Mouse (Mus musculus) forebrain, embryonic 12.5 days (tissue): ENCODE data around the gene Acot7. TPM values are rescaled to one million over a fixed set of nuclear protein-coding genes. Genes with fewer than 3 reads are reported as not detected.

ENCODE experiments used
- ATAC-seq: fragments of 200-750 bp; cut with Nextera tagmentation; 2 replicates; pipeline ENCODE4 v1.8.0; 2017; ENCODE audit warnings: moderate TSS enrichment; ENCODE audit not compliant: low FRiP score
- H3K27ac ChIP-seq: fragments of 300-500 bp; sonication (generic); 2 replicates; pipeline ENCODE4 v1.5.1; 2016; ENCODE audit warnings: mild to moderate bottlenecking
- H3K27me3 ChIP-seq: fragments of 300-500 bp; sonication (generic); 2 replicates; pipeline ENCODE4 v1.6.1; 2016; ENCODE audit warnings: mild to moderate bottlenecking
- H3K36me3 ChIP-seq: fragments of 300-500 bp; sonication (generic); replicated peaks from 2 replicates; pipeline ENCODE4 v1.6.1; 2016; ENCODE audit warnings: mild to moderate bottlenecking
- H3K4me1 ChIP-seq: fragments of 300-500 bp; sonication (generic); 2 replicates; pipeline ENCODE4 v1.6.1; 2016
- H3K4me2 ChIP-seq: fragments of 300-500 bp; sonication (generic); 2 replicates; pipeline ENCODE4 v1.6.1; 2016; ENCODE audit warnings: mild to moderate bottlenecking, moderate library complexity
- H3K4me3 ChIP-seq: fragments of 300-500 bp; sonication (generic); replicated peaks from 2 replicates; pipeline ENCODE4 v1.5.1; 2016; ENCODE audit warnings: mild to moderate bottlenecking
- H3K9ac ChIP-seq: fragments of 300-500 bp; sonication (generic); 2 replicates; pipeline ENCODE4 v1.6.1; 2016; ENCODE audit warnings: mild to moderate bottlenecking
- H3K9me3 ChIP-seq: fragments of 300-500 bp; sonication (generic); 2 replicates; pipeline ENCODE4 v1.6.1; 2016
- WGBS: fragments of 180-500 bp; shearing (Covaris S2); methylation state at CpG from one replicate; pipeline ENCODE4 v1.1.7; 2016; 5-methylcytosine and 5-hydroxymethylcytosine counted together
- polyA plus RNA-seq: library from polyadenylated mRNA; unstranded; fragments of >200 nt; fragmentation: Nextera tagmentation; extraction: Ambion mirVana; gene quantifications from 2 replicates; pipeline ENCODE4 v1.2.1, GENCODE M21; 2016

Gene Acot7
- polyA plus RNA-seq, 1 experiment from 2014 or later: 85.9 TPM

DNA sequence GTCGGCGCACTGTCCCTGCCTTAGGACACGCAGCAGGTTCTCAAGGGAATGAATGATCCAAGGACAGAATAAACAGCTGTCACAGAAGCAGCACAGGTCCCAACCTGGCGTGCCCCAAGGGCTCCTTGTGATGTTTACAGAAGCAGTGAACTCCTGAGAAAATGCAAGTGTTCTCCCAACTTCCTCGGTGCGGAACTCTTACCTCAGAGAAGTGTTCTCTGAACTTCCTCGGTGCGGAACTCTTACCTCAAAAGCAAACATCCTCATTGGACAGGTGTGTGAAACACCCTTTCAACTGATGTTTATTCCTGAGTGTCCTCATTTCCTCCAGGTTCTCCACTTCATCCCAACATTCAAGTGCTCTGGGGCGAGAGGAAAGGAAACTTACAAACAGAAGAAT, 4.0 kb upstream of the Acot7 start:
- no peak overlapping the region for H3K9ac ChIP-seq
- H3K4me2 ChIP-seq: no peak overlapping the region
- peaks cover 68% of the 10 kb centered on the region for H3K27me3 ChIP-seq
- H3K4me3 ChIP-seq: no peak overlapping the region
- H3K9me3 ChIP-seq: peaks cover 3% of the 10 kb centered on the region; the same call in 1 of the 2 replicates
- H3K36me3 ChIP-seq: no peaks in the 10 kb centered on the region
- 87% methylated on average over 9 of the region's 9 CpGs for WGBS
- H3K4me1 ChIP-seq: peaks cover 14% of the 10 kb centered on the region
- ATAC-seq: no peak
- H3K27ac ChIP-seq: no peak overlapping the region

DNA sequence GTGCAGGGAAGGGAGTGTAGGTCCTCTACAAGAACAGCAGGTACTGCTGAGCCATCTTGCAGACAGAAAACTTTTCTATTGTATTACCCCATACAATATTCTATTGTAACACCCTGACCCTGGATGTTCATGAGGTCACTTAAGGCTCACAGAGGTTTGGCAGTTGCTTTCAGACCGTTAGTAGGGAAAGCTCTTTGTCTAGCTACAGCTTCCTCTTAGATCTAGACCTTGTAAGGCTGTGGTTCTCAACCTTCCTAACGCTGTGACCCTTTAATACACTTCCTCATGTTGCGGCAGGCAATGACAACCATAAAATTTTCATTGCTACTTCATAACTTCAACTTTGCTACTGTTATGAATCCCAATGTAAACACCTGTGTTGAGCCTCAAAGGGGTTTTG, 1.3 kb upstream of the Acot7 start:
- WGBS: 82% methylated on average over 3 of the region's 3 CpGs
- Histone ChIP-seq H3K4me2 (no peak overlapping the region), H3K4me3 (no peak overlapping the region), H3K36me3 (no peaks in the 10 kb centered on the region), H3K4me1 (peaks cover 25% of the 10 kb centered on the region), H3K9me3 (peaks cover under 1% of the 10 kb centered on the region; the same call in 1 of the 2 replicates), H3K27me3 (peaks cover 64% of the 10 kb centered on the region), H3K9ac (no peak overlapping the region), H3K27ac (no peak overlapping the region)
- no peak for ATAC-seq

DNA sequence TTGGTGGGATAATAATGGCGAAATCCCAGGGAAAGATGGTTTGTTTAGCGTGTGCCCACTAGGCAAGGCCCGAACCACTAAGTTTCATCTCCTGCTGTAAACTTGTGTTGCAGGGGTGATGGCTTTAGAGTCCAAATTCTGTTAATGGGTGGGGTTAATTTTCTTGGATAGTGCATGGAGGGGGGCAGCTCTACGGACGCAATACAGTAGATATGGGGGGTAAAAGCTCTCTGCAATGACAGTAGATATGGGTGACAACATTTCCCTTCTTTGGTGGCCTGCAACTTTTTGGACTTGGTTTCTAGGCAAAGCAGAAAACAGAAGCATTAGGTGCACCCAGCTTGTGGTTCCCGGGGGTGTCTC, 779 bp upstream of the Acot7 start:
- Histone ChIP-seq H3K9ac (peak overlapping the region; percentile 85), H3K36me3 (no peaks in the 10 kb centered on the region), H3K4me2 (peak overlapping the region; percentile 97), H3K27me3 (peaks cover 64% of the 10 kb centered on the region), H3K4me3 (peak overlapping the region; percentile 65), H3K9me3 (no peaks in the 10 kb centered on the region), H3K4me1 (peaks cover 25% of the 10 kb centered on the region), H3K27ac (0 out of 2 replicates have a peak overlapping the region, but pooled peaks have one; percentile 65)
- 70% methylated on average over 6 of the region's 6 CpGs for WGBS
- ATAC-seq: no peak

DNA sequence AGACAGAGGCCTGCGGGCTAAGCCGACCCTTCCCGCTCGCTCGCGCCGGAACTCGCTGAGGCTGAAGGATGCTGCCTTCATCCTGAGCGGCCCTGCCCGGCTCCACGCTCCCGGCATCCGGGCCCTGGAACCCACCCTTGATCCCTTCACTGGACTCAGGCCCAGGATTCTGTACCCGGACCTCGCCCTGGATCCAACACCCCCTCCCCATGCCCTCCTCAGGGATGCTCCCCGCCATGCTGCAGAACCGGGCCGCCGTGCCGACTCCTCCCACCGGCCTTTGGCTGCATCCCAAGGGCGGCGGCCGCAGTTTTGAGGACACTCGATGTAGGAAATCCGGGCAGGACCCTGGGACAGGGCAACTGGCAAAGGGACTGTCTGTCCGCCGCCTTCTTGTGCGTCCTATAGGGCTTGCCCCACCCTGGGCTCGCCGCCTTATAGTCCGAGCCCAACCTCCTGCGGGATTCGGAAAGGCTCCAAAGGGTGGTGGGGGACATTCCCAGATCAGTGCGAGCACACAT, 470 bp downstream of the Acot7 start:
- under 1% methylated on average over 35 of the region's 35 CpGs for WGBS
- peak; percentile 51 for ATAC-seq
- peaks cover 58% of the 10 kb centered on the region for H3K27me3 ChIP-seq

DNA sequence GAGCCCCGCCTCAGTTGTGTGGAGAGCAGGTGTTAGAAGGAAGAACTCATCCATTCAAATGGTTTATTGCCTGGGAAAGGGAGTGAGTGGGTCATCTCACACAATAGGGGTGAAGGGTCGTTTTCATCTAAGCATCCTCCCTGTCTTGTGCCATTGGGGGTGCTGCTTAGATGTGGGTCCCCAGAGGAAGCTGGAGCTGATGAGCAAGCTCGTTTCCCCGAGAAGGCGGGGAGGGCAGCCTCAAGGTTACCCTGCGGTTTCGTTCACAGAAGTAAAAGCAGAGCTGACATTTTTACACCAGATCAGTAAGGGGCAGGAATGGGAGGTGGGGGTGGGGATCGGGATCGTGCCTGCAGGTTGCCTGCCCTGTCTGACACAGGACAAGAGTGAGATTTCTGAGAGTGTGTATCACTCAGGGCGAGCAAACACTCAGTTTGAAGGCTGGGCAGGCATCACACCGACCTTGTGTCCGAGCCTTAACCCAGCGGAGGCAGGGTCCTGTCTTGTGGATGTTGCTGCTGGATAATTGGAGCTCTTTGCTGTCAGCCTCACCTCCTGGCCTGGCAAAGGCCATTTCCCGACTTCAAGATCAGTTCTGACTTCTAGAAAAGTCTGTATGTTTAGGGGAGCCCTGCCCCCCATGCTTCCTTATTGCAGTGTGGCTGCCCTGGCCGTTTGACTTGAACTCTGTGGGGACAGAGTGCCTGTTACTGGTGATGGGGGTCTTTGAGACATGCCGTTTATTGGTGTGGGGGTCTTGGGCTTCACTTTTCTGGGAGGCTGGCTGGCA, 1.2 kb downstream of the Acot7 start:
- H3K4me2 ChIP-seq: peak overlapping the region; percentile 97
- peaks cover 25% of the 10 kb centered on the region for H3K4me1 ChIP-seq
- 0 out of 2 replicates have a peak, but pooled peaks cover 6% of the 10 kb centered on the region for H3K36me3 ChIP-seq
- 30% methylated on average over 16 of the region's 16 CpGs for WGBS
- no peak overlapping the region for H3K27ac ChIP-seq
- peak overlapping the region; percentile 70 for H3K9ac ChIP-seq
- peak overlapping the region; percentile 65 for H3K4me3 ChIP-seq
- no peaks in the 10 kb centered on the region for H3K9me3 ChIP-seq
- peaks cover 51% of the 10 kb centered on the region for H3K27me3 ChIP-seq
- ATAC-seq: no peak

More for the DNA sequence above, 470 bp downstream of the Acot7 start:
- Histone ChIP-seq H3K36me3 (0 out of 2 replicates have a peak, but pooled peaks cover 6% of the 10 kb centered on the region), H3K9me3 (no peaks in the 10 kb centered on the region), H3K9ac (peak overlapping the region; percentile 70), H3K4me1 (peaks cover 25% of the 10 kb centered on the region), H3K4me2 (peak overlapping the region; percentile 97), H3K27ac (peak overlapping the region; percentile 19), H3K4me3 (peak overlapping the region; percentile 65)

DNA sequence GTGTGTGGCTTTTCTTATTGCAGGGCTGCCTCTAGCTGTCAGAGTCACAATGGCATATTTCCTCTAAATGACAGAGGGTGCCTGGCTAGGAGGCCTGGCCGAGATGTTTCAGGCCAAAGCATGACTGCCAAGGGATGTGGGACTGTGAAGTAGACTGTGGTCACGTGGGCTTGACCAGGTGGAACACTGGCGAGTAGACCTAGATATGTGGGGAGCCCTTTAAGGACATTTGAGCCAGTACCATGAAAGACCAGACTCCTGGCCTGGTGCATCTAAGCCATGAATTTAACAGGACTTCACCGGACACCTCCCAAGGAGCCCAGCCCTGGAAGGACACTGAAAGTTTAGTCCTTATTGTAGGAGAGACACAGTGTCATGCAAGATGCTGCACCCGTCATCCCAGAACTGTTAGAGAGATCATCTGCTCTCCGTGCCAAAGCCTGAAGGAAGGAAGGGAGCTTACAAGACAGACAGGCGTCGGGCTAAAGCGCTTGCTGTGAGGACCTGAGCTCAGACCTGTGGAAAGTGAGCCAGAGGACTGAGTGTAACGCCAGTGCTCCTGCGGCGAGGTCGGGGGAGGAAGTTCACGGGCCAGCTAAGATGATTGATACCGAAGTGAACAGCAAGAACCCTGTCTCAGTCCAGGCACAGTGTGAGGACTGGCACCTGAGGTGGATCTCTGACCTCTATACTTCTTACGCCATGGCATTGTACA, 2.2 kb downstream of the Acot7 start:
- H3K9ac ChIP-seq: 0 out of 2 replicates have a peak overlapping the region, but pooled peaks have one; percentile 4
- ATAC-seq: no peak
- no peaks in the 10 kb centered on the region for H3K9me3 ChIP-seq
- no peak overlapping the region for H3K27ac ChIP-seq
- no peak overlapping the region for H3K4me2 ChIP-seq
- H3K36me3 ChIP-seq: 0 out of 2 replicates have a peak, but pooled peaks cover 6% of the 10 kb centered on the region
- peaks cover 42% of the 10 kb centered on the region for H3K27me3 ChIP-seq
- WGBS: 91% methylated on average over 16 of the region's 16 CpGs
- H3K4me1 ChIP-seq: peaks cover 27% of the 10 kb centered on the region
- H3K4me3 ChIP-seq: no peak overlapping the region

DNA sequence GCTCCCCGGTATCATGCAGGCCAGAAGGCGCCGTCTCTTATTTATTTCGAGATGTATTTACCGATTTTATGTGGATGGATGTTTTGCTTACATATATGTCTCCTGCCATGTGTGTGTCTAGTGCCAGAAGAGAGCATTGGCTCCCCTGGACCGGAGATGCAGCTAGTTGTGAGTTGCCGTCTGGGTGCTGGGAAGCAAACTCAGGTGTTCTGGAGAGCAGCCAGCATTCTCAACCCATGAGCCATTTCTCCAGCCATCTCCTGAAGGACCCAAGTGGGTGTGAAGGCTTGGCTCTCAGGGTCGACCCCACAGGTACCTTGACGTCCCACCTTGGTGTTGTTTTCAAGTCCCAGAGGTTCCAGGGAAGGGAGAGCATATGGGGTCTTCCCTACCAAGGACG, 4.3 kb downstream of the Acot7 start:
- Histone ChIP-seq H3K9ac (no peak overlapping the region), H3K36me3 (0 out of 2 replicates have a peak, but pooled peaks cover 6% of the 10 kb centered on the region), H3K4me1 (peaks cover 45% of the 10 kb centered on the region), H3K27ac (no peak overlapping the region), H3K27me3 (peaks cover 24% of the 10 kb centered on the region), H3K9me3 (no peaks in the 10 kb centered on the region), H3K4me2 (no peak overlapping the region), H3K4me3 (no peak overlapping the region)
- no peak for ATAC-seq
- 90% methylated on average over 10 of the region's 10 CpGs for WGBS

DNA sequence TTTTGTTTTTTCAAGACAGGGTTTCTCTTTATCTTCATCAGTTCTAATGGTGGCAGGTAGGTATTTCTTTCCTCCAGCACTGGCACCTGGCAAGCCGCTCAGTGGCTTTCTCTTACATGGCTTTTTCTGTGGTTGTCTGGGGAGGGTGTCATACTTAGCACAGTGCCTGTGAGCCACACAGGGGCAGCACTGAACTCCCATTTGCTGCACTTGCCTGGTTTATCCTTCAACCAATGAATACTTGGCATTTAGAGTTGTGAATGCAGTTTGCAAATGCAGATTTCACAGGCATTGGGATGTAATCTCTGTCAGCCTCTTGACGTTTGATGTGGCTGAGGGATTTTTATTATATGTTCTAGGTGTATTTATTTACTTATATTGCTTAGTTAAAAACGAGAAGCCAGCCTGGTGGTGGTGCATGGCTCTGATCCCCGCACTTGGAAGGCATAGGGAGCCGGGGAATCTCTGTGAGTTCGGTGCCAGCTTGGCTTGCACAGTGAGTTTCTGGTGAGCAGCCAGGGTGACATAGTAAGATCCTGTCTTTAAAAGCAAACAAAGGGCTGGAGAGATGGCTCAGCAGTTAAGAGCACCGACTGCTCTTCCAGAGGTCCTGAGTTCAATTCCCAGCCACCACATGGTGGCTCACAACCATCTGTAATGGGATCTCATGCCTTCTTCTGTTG, 6.6 kb downstream of the Acot7 start:
- H3K9ac ChIP-seq: no peak overlapping the region
- peaks cover 12% of the 10 kb centered on the region; the same call in 1 of the 2 replicates for H3K27me3 ChIP-seq
- H3K9me3 ChIP-seq: no peaks in the 10 kb centered on the region
- ATAC-seq: no peak
- 71% methylated on average over 7 of the region's 7 CpGs for WGBS
- 0 out of 2 replicates have a peak, but pooled peaks cover 6% of the 10 kb centered on the region for H3K36me3 ChIP-seq
- no peak overlapping the region for H3K4me3 ChIP-seq
- H3K4me1 ChIP-seq: peaks cover 28% of the 10 kb centered on the region
- no peak overlapping the region for H3K4me2 ChIP-seq
- H3K27ac ChIP-seq: no peak overlapping the region

DNA sequence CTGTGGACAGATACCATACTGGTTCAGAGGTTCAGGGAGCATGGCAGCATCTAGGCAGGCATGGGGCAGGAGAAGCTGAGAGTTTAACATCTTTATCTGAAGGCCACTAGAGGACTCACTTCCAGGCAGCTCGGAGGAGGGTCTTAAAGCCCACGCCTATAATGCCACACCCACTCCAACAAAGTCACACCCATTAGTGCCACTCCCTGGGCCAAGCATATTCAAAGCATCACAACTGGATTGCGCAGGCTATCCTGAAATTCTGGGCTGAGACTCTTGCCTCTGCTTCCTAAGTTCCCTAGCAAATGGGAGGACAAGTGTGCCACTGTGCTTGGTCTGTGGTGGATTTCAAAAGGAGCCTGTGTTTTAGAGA, 7.2 kb downstream of the Acot7 start:
- H3K27me3 ChIP-seq: peaks cover 6% of the 10 kb centered on the region; the same call in 1 of the 2 replicates
- H3K9me3 ChIP-seq: no peaks in the 10 kb centered on the region
- H3K27ac ChIP-seq: peak overlapping the region; percentile 70
- H3K36me3 ChIP-seq: 0 out of 2 replicates have a peak, but pooled peaks cover 6% of the 10 kb centered on the region
- 6% methylated on average over 3 of the region's 3 CpGs for WGBS
- peak overlapping the region; percentile 34; the same call in 1 of the 2 replicates for H3K9ac ChIP-seq
- H3K4me1 ChIP-seq: peaks cover 25% of the 10 kb centered on the region
- peak overlapping the region; percentile 10; the same call in 1 of the 2 replicates for H3K4me3 ChIP-seq
- ATAC-seq: peak; percentile 73
- H3K4me2 ChIP-seq: peak overlapping the region; percentile 43

DNA sequence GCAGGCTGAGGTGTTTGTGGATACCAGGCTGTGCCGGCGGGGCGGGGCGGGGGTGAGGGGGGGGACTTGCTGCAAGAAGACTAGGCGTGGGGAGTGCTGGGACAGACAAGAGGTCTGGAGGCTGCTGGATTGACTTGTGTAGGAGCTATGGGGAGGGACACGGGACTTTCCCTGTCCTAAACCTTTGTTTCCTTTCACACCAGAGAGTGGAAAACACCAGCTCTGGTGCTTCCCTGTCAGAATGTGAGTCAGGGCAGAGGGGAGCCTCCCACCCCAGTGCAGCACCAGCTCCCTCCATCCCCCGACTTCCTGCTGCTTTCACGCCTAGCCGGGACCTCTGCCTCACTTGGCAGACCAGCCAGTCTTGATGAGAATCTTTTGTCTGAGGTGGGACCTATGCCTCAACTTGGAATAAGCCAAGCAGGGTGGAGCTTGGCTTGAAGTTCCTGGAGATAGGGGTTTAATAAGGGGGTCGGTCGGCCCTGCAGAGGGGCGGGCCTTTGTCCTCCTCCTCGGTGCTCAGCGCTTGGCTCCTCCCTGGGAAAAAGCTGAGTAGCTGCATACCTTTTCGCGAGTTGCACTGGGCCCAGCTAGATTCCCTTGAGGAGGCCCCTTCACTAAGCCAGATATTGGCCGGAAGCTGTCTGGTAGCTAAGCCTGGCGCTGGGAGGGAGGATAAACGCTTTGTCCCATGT, 7.7 kb downstream of the Acot7 start:
- Histone ChIP-seq H3K4me1 (peaks cover 30% of the 10 kb centered on the region), H3K9me3 (no peaks in the 10 kb centered on the region), H3K27ac (peak overlapping the region; percentile 70), H3K36me3 (0 out of 2 replicates have a peak, but pooled peaks cover 6% of the 10 kb centered on the region), H3K27me3 (0 out of 2 replicates have a peak, but pooled peaks cover under 1% of the 10 kb centered on the region), H3K4me2 (peak overlapping the region; percentile 43), H3K4me3 (peak overlapping the region; percentile 10; the same call in 1 of the 2 replicates), H3K9ac (peak overlapping the region; percentile 34; the same call in 1 of the 2 replicates)
- 3% methylated on average over 19 of the region's 19 CpGs for WGBS
- peak; percentile 67 for ATAC-seq
